Mouse (Mus musculus) A20 (cell line): ENCODE measurements around the gene Kcns1.

Experiments used
- DNase-seq: peaks from one replicate; pipeline ENCODE4 v3.0.0-alpha.2; 2011; ENCODE audit warnings: low read depth, low spot score

The Kcns1 gene

GRCm38 (mm10) chr2:164173394-164173793 is 2.5 kb upstream of the Kcns1 start:
- no peak for DNase-seq

GRCm38 (mm10) chr2:164170326-164170725 is 587 bp downstream of the Kcns1 start:
- peak; percentile 87 for DNase-seq

GRCm38 (mm10) chr2:164168571-164168946 is 2.4 kb downstream of the Kcns1 start:
- DNase-seq: peak; percentile 95

GRCm38 (mm10) chr2:164167752-164168570 is 3.0 kb downstream of the Kcns1 start:
- peak; percentile 85 for DNase-seq

- no peak for DNase-seq
Observed at GRCm38 (mm10) chr2:164164941-164165340, 6.0 kb downstream of the Kcns1 start.

GRCm38 (mm10) chr2:164161515-164162055 is 9.3 kb downstream of the Kcns1 start:
- no peak for DNase-seq

- DNase-seq: no peak
Observed at GRCm38 (mm10) chr2:164158838-164159237, 12.1 kb downstream of the Kcns1 start.

GRCm38 (mm10) chr2:164156158-164156557 is 14.8 kb downstream of the Kcns1 start:
- no peak for DNase-seq

- DNase-seq: no peak
Observed at GRCm38 (mm10) chr2:164154007-164154406, 16.9 kb downstream of the Kcns1 start.

GRCm38 (mm10) chr2:164152341-164152740 is 18.6 kb downstream of the Kcns1 start:
- DNase-seq: no peak

GRCm38 (mm10) chr2:164150086-164150760 is 20.7 kb downstream of the Kcns1 start:
- DNase-seq: no peak

- DNase-seq: no peak
Observed at GRCm38 (mm10) chr2:164146556-164146955, 24.4 kb downstream of the Kcns1 start.

- DNase-seq: no peak
Observed at GRCm38 (mm10) chr2:164144541-164144940, 26.4 kb downstream of the Kcns1 start.

- peak; percentile 76 for DNase-seq
Observed at GRCm38 (mm10) chr2:164144025-164144424, 26.9 kb downstream of the Kcns1 start.

- no peak for DNase-seq
Observed at GRCm38 (mm10) chr2:164142021-164142420, 28.9 kb downstream of the Kcns1 start.

- no peak for DNase-seq
Observed at GRCm38 (mm10) chr2:164137754-164138153, 33.2 kb downstream of the Kcns1 start.

- no peak for DNase-seq
Observed at GRCm38 (mm10) chr2:164136393-164136792, 34.5 kb downstream of the Kcns1 start.

GRCm38 (mm10) chr2:164135367-164135766 is 35.5 kb downstream of the Kcns1 start:
- DNase-seq: peak; percentile 41

GRCm38 (mm10) chr2:164134563-164134962 is 36.4 kb downstream of the Kcns1 start:
- peak; percentile 61 for DNase-seq

GRCm38 (mm10) chr2:164131586-164131985 is 39.3 kb downstream of the Kcns1 start:
- no peak for DNase-seq

GRCm38 (mm10) chr2:164128576-164129411 is 42.1 kb downstream of the Kcns1 start:
- peak; percentile 95 for DNase-seq

GRCm38 (mm10) chr2:164127297-164127696 is 43.6 kb downstream of the Kcns1 start:
- peak; percentile 48 for DNase-seq
